Mouse (Mus musculus) naive thymus-derived CD4-positive, alpha-beta T cell, adult 2 months (primary cell): Measurements from ENCODE around the gene Kcnma1.

Experiments used
- DNase-seq: peaks from one replicate; pipeline ENCODE4 v3.0.0-alpha.2; 2011; ENCODE audit warnings: low read depth

Gene Kcnma1

DNA sequence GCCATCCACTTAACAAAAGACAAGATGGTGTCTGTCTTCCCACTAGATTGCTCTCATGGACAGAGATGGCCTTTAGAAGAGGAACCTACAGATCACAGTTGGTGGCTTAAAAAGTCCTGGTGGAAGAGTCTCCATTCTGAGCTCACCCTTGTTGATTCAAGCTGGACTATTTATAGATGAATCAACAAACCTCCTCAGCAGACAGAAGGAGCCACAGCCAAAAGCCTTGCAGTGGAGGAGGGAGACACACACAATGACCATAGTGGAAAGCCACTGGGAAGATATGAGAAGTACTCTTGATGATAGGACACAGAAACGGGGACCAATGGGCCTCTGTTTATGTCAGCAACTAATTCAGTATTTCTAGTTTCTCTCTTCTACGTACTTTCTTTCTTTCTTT is 239.7 kb downstream of the Kcnma1 start:
- DNase-seq = no peak

GRCm38 (mm10) chr14:23772685-23773084 is 241.6 kb downstream of the Kcnma1 start:
- no peak for DNase-seq

- no peak for DNase-seq
These were observed 242.5 kb downstream of the Kcnma1 start for GRCm38 (mm10) chr14:23771794-23772193.

DNA sequence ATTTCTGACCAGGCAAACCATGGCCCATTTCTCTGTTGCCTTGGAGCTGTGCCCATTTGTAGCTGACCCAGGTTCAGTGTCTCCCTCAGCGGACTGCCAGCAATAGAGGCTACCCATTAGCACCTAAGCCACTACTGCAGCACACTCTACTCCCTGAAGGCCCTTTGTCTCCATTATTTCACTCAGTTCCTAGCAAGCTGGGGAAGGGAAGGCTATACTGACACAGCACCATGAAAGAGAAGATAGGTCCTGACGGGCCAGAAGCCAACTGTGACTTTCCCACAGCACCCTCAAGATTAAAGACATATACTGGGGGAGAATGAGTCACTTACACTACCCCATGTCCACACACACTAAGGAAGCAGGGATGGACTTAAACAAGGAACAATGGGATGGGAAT is 251.8 kb downstream of the Kcnma1 start:
- no peak for DNase-seq

DNA sequence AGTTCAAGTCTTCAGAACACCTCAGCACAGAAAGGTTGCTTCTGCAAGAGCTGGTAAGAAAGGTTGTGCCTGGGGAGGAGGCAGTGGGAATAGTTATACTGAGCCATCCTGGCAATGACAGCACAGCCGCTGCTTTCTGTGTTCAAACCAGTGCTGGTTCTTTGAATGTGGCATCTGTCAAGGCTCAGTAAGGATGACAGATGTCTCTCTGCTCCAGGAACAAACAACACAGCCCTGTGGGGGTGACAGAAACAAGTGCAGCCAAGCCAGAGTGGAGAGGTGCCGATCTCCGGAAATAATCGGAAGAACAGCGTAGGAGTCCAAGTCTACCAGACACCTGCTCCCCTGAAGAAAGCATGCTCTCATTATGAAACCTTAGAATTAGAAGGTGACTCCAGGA is 254.7 kb downstream of the Kcnma1 start:
- no peak for DNase-seq

DNA sequence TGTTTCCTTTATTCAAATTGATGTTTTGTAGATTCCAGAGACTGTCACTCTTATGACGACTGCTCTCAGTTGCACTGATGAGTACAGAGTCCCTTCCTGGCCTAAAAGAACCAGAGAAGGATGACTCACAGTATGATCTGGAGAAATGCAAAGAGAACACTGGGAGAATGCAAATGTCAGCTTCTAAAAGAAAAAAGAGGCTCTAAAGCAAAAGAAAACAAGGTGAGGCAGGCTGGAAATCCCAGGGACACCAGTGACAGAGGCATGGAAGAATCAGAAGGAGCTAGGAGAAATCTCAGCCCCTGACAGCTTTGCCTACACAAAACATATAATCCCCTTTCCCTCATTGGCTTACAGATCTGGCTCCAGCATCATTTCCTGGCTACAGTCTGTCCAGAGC is 255.9 kb downstream of the Kcnma1 start:
- no peak for DNase-seq

- DNase-seq = no peak
These were observed 266.3 kb downstream of the Kcnma1 start for GRCm38 (mm10) chr14:23748011-23748410.

GRCm38 (mm10) chr14:23746976-23747375 is 267.3 kb downstream of the Kcnma1 start:
- no peak for DNase-seq

DNA sequence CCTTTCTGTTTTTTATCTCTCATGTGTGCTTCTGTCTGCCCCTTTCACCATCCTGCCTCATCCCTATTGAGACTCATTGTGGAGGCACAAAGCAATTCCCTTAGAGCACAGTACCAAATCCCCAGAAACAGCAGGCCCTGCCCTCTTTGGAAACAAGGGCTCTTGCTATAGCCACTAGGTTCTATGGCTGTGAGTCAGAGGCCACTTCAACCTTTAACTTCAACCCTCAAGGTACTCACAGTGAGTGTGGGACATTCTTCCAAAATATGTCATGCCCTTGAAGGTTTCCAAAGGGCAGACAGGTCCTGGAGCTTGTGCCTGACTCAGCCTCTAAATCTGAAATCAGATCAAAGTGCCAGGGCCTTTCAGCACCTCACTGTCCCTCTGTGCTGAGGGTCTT is 272.8 kb downstream of the Kcnma1 start:
- DNase-seq = no peak

- no peak for DNase-seq
These were observed 280.1 kb downstream of the Kcnma1 start for GRCm38 (mm10) chr14:23734200-23734599.

GRCm38 (mm10) chr14:23729377-23729776 is 284.9 kb downstream of the Kcnma1 start:
- DNase-seq = no peak

GRCm38 (mm10) chr14:23723701-23724430 is 290.4 kb downstream of the Kcnma1 start:
- DNase-seq = no peak

- DNase-seq = no peak
These were observed 295.0 kb downstream of the Kcnma1 start for GRCm38 (mm10) chr14:23719246-23719645.

DNA sequence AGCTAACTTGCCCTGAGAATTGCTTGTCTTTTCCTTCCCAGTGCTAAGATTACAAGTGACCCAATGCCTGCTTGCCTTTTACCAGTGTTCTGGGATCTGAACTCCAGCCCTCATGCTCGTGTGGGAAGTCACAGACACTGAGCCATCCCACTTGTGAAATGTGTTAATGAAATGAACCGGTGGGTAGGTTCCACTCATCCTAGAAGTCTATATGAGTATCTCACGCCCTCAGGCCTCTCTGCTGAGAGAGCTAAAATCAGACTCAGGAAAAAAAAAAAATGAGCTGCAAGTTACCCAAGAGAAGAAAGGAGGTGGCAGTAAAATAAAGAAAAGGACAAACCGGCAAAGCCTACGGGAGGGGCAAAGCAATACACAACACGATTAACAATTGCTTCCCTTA is 295.6 kb downstream of the Kcnma1 start:
- DNase-seq = no peak

DNA sequence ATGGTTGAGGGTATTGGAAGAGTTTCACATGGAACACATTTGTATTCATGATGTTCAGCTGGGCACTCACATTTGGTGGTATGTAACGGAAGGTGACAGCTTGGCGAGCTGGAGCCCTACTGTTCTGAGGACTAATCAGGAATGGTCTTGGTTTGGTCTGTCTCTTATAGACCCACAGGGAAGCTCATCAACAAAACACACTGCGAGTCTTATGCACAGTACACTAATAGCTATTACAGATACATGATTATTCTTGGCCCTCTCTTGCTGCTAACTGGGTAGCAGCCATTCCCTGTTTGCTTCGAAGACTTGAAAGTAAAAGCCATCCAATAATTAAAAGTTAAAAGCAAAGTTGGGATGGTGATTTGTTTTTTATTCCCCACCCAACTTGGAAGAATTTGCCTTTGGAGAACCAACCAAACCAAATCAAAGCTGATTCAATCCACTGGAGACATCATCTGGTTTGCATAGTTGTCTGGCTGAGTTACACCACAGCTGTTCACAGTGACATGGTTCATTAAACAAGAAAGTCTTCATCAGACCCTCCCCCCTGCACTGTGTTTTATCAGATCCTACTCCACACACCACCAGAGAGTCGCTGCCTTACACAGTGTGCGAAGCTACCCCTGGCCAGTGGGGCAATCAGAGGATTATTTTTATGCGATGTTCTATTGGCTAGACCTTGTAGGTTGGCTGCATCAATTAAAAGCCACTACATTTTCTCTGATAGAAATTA is 299.7 kb downstream of the Kcnma1 start:
- no peak for DNase-seq

DNA sequence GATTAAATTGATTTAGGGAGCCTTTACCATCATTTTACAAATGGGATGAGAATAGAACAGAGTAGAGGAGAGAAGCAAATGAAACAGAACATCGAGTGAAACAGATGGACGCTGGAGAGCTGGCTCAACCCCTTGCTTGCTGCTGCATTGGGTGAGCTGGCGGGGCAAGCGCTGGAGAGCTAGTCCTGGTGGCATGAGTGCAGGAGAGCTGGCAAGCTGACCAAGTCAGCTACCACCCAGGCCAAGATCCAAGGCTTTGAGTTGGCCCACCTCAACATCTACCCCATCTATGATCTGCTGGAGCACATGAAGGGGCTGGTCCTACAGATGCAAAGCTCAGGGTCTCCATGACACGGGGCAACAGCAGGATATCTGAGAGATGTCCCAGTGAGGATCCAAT is 301.4 kb downstream of the Kcnma1 start:
- no peak for DNase-seq

GRCm38 (mm10) chr14:23710954-23711353 is 303.3 kb downstream of the Kcnma1 start:
- no peak for DNase-seq

DNA sequence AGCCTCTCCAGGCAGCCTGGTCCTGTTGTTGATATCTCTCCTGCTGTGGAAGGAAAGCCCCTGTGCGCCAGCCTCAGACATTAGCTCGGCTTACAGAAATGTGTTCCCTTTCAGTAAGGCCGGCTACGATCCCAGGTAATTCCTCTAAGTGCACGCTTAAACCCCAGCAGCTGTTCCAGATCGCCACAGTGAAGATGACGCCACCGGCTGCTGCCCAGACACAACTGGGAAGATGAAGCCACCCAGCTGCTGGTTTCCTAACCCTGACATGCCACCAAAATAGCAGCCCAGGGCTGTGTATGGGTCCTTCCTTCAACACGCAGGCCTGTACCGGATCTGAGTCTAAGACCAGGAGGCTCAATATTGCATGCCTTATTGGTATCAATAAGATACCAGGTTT is 307.5 kb downstream of the Kcnma1 start:
- no peak for DNase-seq

- no peak for DNase-seq
These were observed 308.6 kb downstream of the Kcnma1 start for GRCm38 (mm10) chr14:23705647-23706046.

GRCm38 (mm10) chr14:23704303-23704702 is 310.0 kb downstream of the Kcnma1 start:
- no peak for DNase-seq

GRCm38 (mm10) chr14:23696341-23696740 is 317.9 kb downstream of the Kcnma1 start:
- DNase-seq = no peak

GRCm38 (mm10) chr14:23689681-23690080 is 324.6 kb downstream of the Kcnma1 start:
- DNase-seq = no peak

GRCm38 (mm10) chr14:23688513-23688912 is 325.8 kb downstream of the Kcnma1 start:
- DNase-seq = no peak
